Mouse (Mus musculus): ENCODE results near the gene Ifitm5. TPM values are rescaled to one million over a fixed set of nuclear protein-coding genes. Genes with fewer than 3 reads are reported as not detected.

The Ifitm5 gene
- polyA plus RNA-seq, 1 experiment from 2014 or later = not detected

- ATAC-seq (replicated peaks; ENCODE audit: low FRiP score) = no peak
- WGBS = 91% methylated on average over 6 of the region's 6 CpGs
Observed at GRCm38 (mm10) chr7:140949255-140949654, 836 bp downstream of the Ifitm5 start.

GRCm38 (mm10) chr7:140948161-140948560 is 1.9 kb downstream of the Ifitm5 start:
- Histone ChIP-seq H3K4me3 (ENCODE audit: low read depth, low read length) (no peak overlapping the region), H3K9me3 (ENCODE audit: control insufficient read depth, low read length) (no peaks in the 10 kb centered on the region), H3K27ac (ENCODE audit: low read depth, low read length) (no peak overlapping the region), H3K9ac (ENCODE audit: low read length) (no peak overlapping the region), H3K4me2 (ENCODE audit: low read depth, low read length, severe bottlenecking) (no peak overlapping the region), H3K4me1 (replicated peaks; ENCODE audit: control insufficient read depth, insufficient read depth, low read length) (peaks cover 8% of the 10 kb centered on the region; the same call in 1 of the 2 replicates), H3K36me3 (ENCODE audit: control insufficient read depth, insufficient read depth, low read length) (no peaks in the 10 kb centered on the region), H3K27me3 (ENCODE audit: control insufficient read depth, insufficient read depth, low read length) (no peaks in the 10 kb centered on the region)
- DNase-seq (ENCODE audit: low spot score) (no peak), ATAC-seq (replicated peaks; ENCODE audit: low FRiP score) (no peak)
- WGBS = 90% methylated on average over 8 of the region's 8 CpGs

More at GRCm38 (mm10) chr7:140949255-140949654, 836 bp downstream of the Ifitm5 start:
- Histone ChIP-seq H3K4me3 (ENCODE audit: low read depth, low read length) (no peak overlapping the region), H3K27me3 (ENCODE audit: control insufficient read depth, insufficient read depth, low read length) (no peaks in the 10 kb centered on the region), H3K4me2 (ENCODE audit: low read depth, low read length, severe bottlenecking) (no peak overlapping the region), H3K9me3 (ENCODE audit: control insufficient read depth, low read length) (no peaks in the 10 kb centered on the region), H3K9ac (ENCODE audit: low read length) (no peak overlapping the region), H3K4me1 (replicated peaks; ENCODE audit: control insufficient read depth, insufficient read depth, low read length) (peaks cover 8% of the 10 kb centered on the region; the same call in 1 of the 2 replicates), H3K36me3 (ENCODE audit: control insufficient read depth, insufficient read depth, low read length) (no peaks in the 10 kb centered on the region), H3K27ac (ENCODE audit: low read depth, low read length) (no peak overlapping the region)
- no peak for DNase-seq (ENCODE audit: low spot score)

GRCm38 (mm10) chr7:140946980-140947379 is 3.1 kb downstream of the Ifitm5 start:
- Histone ChIP-seq H3K4me2 (ENCODE audit: low read depth, low read length, severe bottlenecking) (no peak overlapping the region), H3K9ac (ENCODE audit: low read length) (no peak overlapping the region), H3K27ac (ENCODE audit: low read depth, low read length) (no peak overlapping the region), H3K4me1 (replicated peaks; ENCODE audit: control insufficient read depth, insufficient read depth, low read length) (peaks cover 10% of the 10 kb centered on the region; the same call in 1 of the 2 replicates), H3K36me3 (ENCODE audit: control insufficient read depth, insufficient read depth, low read length) (no peaks in the 10 kb centered on the region), H3K4me3 (ENCODE audit: low read depth, low read length) (no peak overlapping the region), H3K27me3 (ENCODE audit: control insufficient read depth, insufficient read depth, low read length) (no peaks in the 10 kb centered on the region), H3K9me3 (ENCODE audit: control insufficient read depth, low read length) (no peaks in the 10 kb centered on the region)
- no peak for DNase-seq (ENCODE audit: low spot score)
- ATAC-seq (replicated peaks; ENCODE audit: low FRiP score) = no peak
- WGBS = 80% methylated on average over 7 of the region's 7 CpGs

GRCm38 (mm10) chr7:140946311-140946710 is 3.8 kb downstream of the Ifitm5 start:
- ATAC-seq (replicated peaks; ENCODE audit: low FRiP score) (no peak), DNase-seq (ENCODE audit: low spot score) (no peak)
- Histone ChIP-seq H3K27ac (ENCODE audit: low read depth, low read length) (no peak overlapping the region), H3K4me2 (ENCODE audit: low read depth, low read length, severe bottlenecking) (no peak overlapping the region), H3K36me3 (ENCODE audit: control insufficient read depth, insufficient read depth, low read length) (no peaks in the 10 kb centered on the region), H3K4me1 (replicated peaks; ENCODE audit: control insufficient read depth, insufficient read depth, low read length) (peaks cover 10% of the 10 kb centered on the region; the same call in 1 of the 2 replicates), H3K9ac (ENCODE audit: low read length) (no peak overlapping the region), H3K4me3 (ENCODE audit: low read depth, low read length) (no peak overlapping the region), H3K9me3 (ENCODE audit: control insufficient read depth, low read length) (no peaks in the 10 kb centered on the region), H3K27me3 (ENCODE audit: control insufficient read depth, insufficient read depth, low read length) (no peaks in the 10 kb centered on the region)
- 91% methylated on average over 10 of the region's 10 CpGs for WGBS

GRCm38 (mm10) chr7:140945247-140945646 is 4.8 kb downstream of the Ifitm5 start:
- H3K4me2 ChIP-seq (ENCODE audit: low read depth, low read length, severe bottlenecking) = no peak overlapping the region
- H3K36me3 ChIP-seq (ENCODE audit: control insufficient read depth, insufficient read depth, low read length) = no peaks in the 10 kb centered on the region
- no peak for ATAC-seq (replicated peaks; ENCODE audit: low FRiP score)
- no peak overlapping the region for H3K9ac ChIP-seq (ENCODE audit: low read length)
- WGBS = 95% methylated on average over 5 of the region's 5 CpGs
- DNase-seq (ENCODE audit: low spot score) = peak; percentile 41
- no peak overlapping the region for H3K27ac ChIP-seq (ENCODE audit: low read depth, low read length)
- no peaks in the 10 kb centered on the region for H3K27me3 ChIP-seq (ENCODE audit: control insufficient read depth, insufficient read depth, low read length)
- no peaks in the 10 kb centered on the region for H3K9me3 ChIP-seq (ENCODE audit: control insufficient read depth, low read length)
- no peak overlapping the region for H3K4me3 ChIP-seq (ENCODE audit: low read depth, low read length)
- peaks cover 2% of the 10 kb centered on the region; the same call in 1 of the 2 replicates for H3K4me1 ChIP-seq (replicated peaks; ENCODE audit: control insufficient read depth, insufficient read depth, low read length)

GRCm38 (mm10) chr7:140944236-140944635 is 5.9 kb downstream of the Ifitm5 start:
- H3K4me1 ChIP-seq (replicated peaks; ENCODE audit: control insufficient read depth, insufficient read depth, low read length) = peaks cover 2% of the 10 kb centered on the region; the same call in 1 of the 2 replicates
- no peak overlapping the region for H3K9ac ChIP-seq (ENCODE audit: low read length)
- H3K4me3 ChIP-seq (ENCODE audit: low read depth, low read length) = no peak overlapping the region
- ATAC-seq (replicated peaks; ENCODE audit: low FRiP score) = no peak
- no peaks in the 10 kb centered on the region for H3K36me3 ChIP-seq (ENCODE audit: control insufficient read depth, insufficient read depth, low read length)
- DNase-seq (ENCODE audit: low spot score) = no peak
- 94% methylated on average over 7 of the region's 7 CpGs for WGBS
- H3K27me3 ChIP-seq (ENCODE audit: control insufficient read depth, insufficient read depth, low read length) = no peaks in the 10 kb centered on the region
- no peaks in the 10 kb centered on the region for H3K9me3 ChIP-seq (ENCODE audit: control insufficient read depth, low read length)
- no peak overlapping the region for H3K27ac ChIP-seq (ENCODE audit: low read depth, low read length)
- H3K4me2 ChIP-seq (ENCODE audit: low read depth, low read length, severe bottlenecking) = no peak overlapping the region

GRCm38 (mm10) chr7:140943356-140943755 is 6.7 kb downstream of the Ifitm5 start:
- Histone ChIP-seq H3K4me2 (ENCODE audit: low read depth, low read length, severe bottlenecking) (no peak overlapping the region), H3K27ac (ENCODE audit: low read depth, low read length) (no peak overlapping the region), H3K36me3 (ENCODE audit: control insufficient read depth, insufficient read depth, low read length) (no peaks in the 10 kb centered on the region), H3K4me1 (replicated peaks; ENCODE audit: control insufficient read depth, insufficient read depth, low read length) (peaks cover 2% of the 10 kb centered on the region; the same call in 1 of the 2 replicates), H3K4me3 (ENCODE audit: low read depth, low read length) (no peak overlapping the region), H3K9ac (ENCODE audit: low read length) (no peak overlapping the region), H3K9me3 (ENCODE audit: control insufficient read depth, low read length) (no peaks in the 10 kb centered on the region), H3K27me3 (ENCODE audit: control insufficient read depth, insufficient read depth, low read length) (no peaks in the 10 kb centered on the region)
- WGBS = 90% methylated on average over 4 of the region's 4 CpGs
- ATAC-seq (replicated peaks; ENCODE audit: low FRiP score) = no peak
- no peak for DNase-seq (ENCODE audit: low spot score)

GRCm38 (mm10) chr7:140942811-140943210 is 7.3 kb downstream of the Ifitm5 start:
- Histone ChIP-seq H3K27ac (ENCODE audit: low read depth, low read length) (no peak overlapping the region), H3K36me3 (ENCODE audit: control insufficient read depth, insufficient read depth, low read length) (no peaks in the 10 kb centered on the region), H3K4me1 (replicated peaks; ENCODE audit: control insufficient read depth, insufficient read depth, low read length) (peaks cover 2% of the 10 kb centered on the region; the same call in 1 of the 2 replicates), H3K4me2 (ENCODE audit: low read depth, low read length, severe bottlenecking) (no peak overlapping the region), H3K9ac (ENCODE audit: low read length) (no peak overlapping the region), H3K27me3 (ENCODE audit: control insufficient read depth, insufficient read depth, low read length) (no peaks in the 10 kb centered on the region), H3K4me3 (ENCODE audit: low read depth, low read length) (no peak overlapping the region), H3K9me3 (ENCODE audit: control insufficient read depth, low read length) (no peaks in the 10 kb centered on the region)
- ATAC-seq (replicated peaks; ENCODE audit: low FRiP score) = no peak
- no peak for DNase-seq (ENCODE audit: low spot score)
- WGBS = 91% methylated on average over 10 of the region's 10 CpGs

- H3K4me2 ChIP-seq (ENCODE audit: low read depth, low read length, severe bottlenecking) = peak overlapping the region; percentile 71
- H3K27me3 ChIP-seq (ENCODE audit: control insufficient read depth, insufficient read depth, low read length) = no peaks in the 10 kb centered on the region
- H3K9ac ChIP-seq (ENCODE audit: low read length) = peak overlapping the region; percentile 76
- H3K4me1 ChIP-seq (replicated peaks; ENCODE audit: control insufficient read depth, insufficient read depth, low read length) = peaks cover 2% of the 10 kb centered on the region; the same call in 1 of the 2 replicates
- no peak for ATAC-seq (replicated peaks; ENCODE audit: low FRiP score)
- peak overlapping the region; percentile 49 for H3K4me3 ChIP-seq (ENCODE audit: low read depth, low read length)
- WGBS = 67% methylated on average over 9 of the region's 9 CpGs
- DNase-seq (ENCODE audit: low spot score) = no peak
- H3K27ac ChIP-seq (ENCODE audit: low read depth, low read length) = no peak overlapping the region
- no peaks in the 10 kb centered on the region for H3K9me3 ChIP-seq (ENCODE audit: control insufficient read depth, low read length)
- H3K36me3 ChIP-seq (ENCODE audit: control insufficient read depth, insufficient read depth, low read length) = no peaks in the 10 kb centered on the region
Observed at GRCm38 (mm10) chr7:140942341-140942740, 7.8 kb downstream of the Ifitm5 start.
